Mouse (Mus musculus) limb, embryonic 14.5 days (tissue): Measurements from ENCODE around the gene Prop1. TPM values are rescaled to one million over a fixed set of nuclear protein-coding genes. Genes with fewer than 3 reads are reported as not detected.

Experiments used
- ATAC-seq: fragments of 200-750 bp; cut with Nextera tagmentation; 2 replicates; pipeline ENCODE4 v1.8.0; 2017; ENCODE audit warnings: low read depth, moderate number of reproducible peaks, moderate TSS enrichment; ENCODE audit not compliant: low FRiP score
- DNase-seq: peaks from one replicate; pipeline ENCODE4 v3.0.0-alpha.2; 2015; ENCODE audit warnings: low spot score
- H3K27ac ChIP-seq: fragments of 300-500 bp; sonication (generic); replicated peaks from 2 replicates; pipeline ENCODE4 v1.5.1; 2014; ENCODE audit warnings: low read depth, mild to moderate bottlenecking, low read length, moderate library complexity, mixed read lengths
- H3K27me3 ChIP-seq: fragments of 300-500 bp; sonication (generic); 2 replicates; pipeline ENCODE4 v1.6.1; 2014; ENCODE audit warnings: low read length, mixed read lengths; ENCODE audit not compliant: control insufficient read depth, insufficient read depth
- H3K36me3 ChIP-seq: fragments of 300-500 bp; sonication (generic); 2 replicates; pipeline ENCODE4 v1.6.1; 2014; ENCODE audit warnings: mild to moderate bottlenecking, low read length, moderate library complexity, mixed read lengths; ENCODE audit not compliant: control insufficient read depth, insufficient read depth
- H3K4me1 ChIP-seq: fragments of 300-500 bp; sonication (generic); 2 replicates; pipeline ENCODE4 v1.6.1; 2014; ENCODE audit warnings: antibody characterized with exemption, low read length, mixed read lengths; ENCODE audit not compliant: control insufficient read depth, insufficient read depth
- H3K4me2 ChIP-seq: fragments of 300-500 bp; sonication (generic); replicated peaks from 2 replicates; pipeline ENCODE4 v1.6.1; 2014; ENCODE audit warnings: low read depth, mild to moderate bottlenecking, low read length, moderate library complexity; ENCODE audit not compliant: severe bottlenecking
- H3K4me3 ChIP-seq: fragments of 300-500 bp; sonication (generic); replicated peaks from 2 replicates; pipeline ENCODE4 v1.5.1; 2014; ENCODE audit warnings: low read length
- H3K9ac ChIP-seq: fragments of 300-500 bp; sonication (generic); 2 replicates; pipeline ENCODE4 v1.6.1; 2014; ENCODE audit warnings: mild to moderate bottlenecking, low read depth, low read length, moderate library complexity; ENCODE audit not compliant: severe bottlenecking
- H3K9me3 ChIP-seq: fragments of 300-500 bp; sonication (generic); 2 replicates; pipeline ENCODE4 v1.6.1; 2016; ENCODE audit warnings: low read length; ENCODE audit not compliant: control insufficient read depth
- POLR2A ChIP-seq: fragments of 200-500 bp; IDR thresholded peaks from 2 replicates; pipeline ENCODE4 v1.8.0; 2012; ENCODE audit warnings: inconsistent platforms, mild to moderate bottlenecking, moderate library complexity, borderline replicate concordance; ENCODE audit not compliant: insufficient read depth, insufficient read length; ENCODE audit errors: extremely low read depth
- WGBS: fragments of 180-500 bp; shearing (Covaris S2); extraction: QIAGEN DNeasy Blood & Tissue Kit; methylation state at CpG from one replicate; pipeline ENCODE4 v1.1.7; 2014; 5-methylcytosine and 5-hydroxymethylcytosine counted together
- polyA plus RNA-seq, 2 experiments: library from polyadenylated mRNA; depleted of rRNA in 1 of 2; stranded (reverse) in 1 of 2; unstranded in 1 of 2; fragments of >200 nt; fragmentation: Nextera tagmentation in 1 of 2; extraction: Ambion mirVana in 1 of 2; gene quantifications; 2 replicates each; pipeline versions ENCODE4 v1.2.1 to v1.2.3; 2012 to 2014

The Prop1 gene
- polyA plus RNA-seq (2012; rRNA removed) = 0.15 TPM in 1 of 2 replicates, not detected in the other
- not detected in 2 replicates for polyA plus RNA-seq (2014; fragmentation: Nextera tagmentation; extraction: Ambion mirVana)

DNA sequence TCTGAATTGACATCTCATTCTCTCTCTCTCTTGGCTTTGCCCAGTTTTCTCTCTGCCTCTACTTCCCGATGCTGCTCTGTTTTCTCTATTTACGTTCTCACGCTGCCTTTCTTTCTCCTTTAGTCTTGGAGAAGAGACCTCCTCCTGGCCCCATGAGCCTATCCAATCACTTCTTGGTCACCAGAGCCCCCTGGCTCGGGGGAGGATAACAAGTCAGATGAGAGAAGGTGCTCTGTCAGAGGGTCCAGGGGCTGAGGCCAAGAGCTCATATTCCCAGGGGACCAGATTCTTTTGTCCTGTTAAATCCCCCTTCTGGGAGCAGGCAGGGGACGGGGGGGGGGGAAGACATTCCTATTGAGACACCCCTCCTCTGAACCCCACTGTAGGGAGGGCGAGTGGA lies at the start of gene Prop1:
Prop1 (minus strand) TSS at position 101 of the 400 bp plus-strand sequence.
- no peaks in the 10 kb centered on the region for H3K4me1 ChIP-seq
- H3K9me3 ChIP-seq = no peaks in the 10 kb centered on the region
- no peak within 1 kb of the TSS for H3K4me2 ChIP-seq
- no peaks in the 10 kb centered on the region for H3K27me3 ChIP-seq
- 59% methylated on average over 5 of the region's 6 CpGs for WGBS
- no peak within 1 kb of the TSS for H3K9ac ChIP-seq
- no peak within 1 kb of the TSS for H3K4me3 ChIP-seq
- H3K27ac ChIP-seq = no peak within 1 kb of the TSS
- no peaks in the 10 kb centered on the region for H3K36me3 ChIP-seq
- no peak for ATAC-seq
- no peak for DNase-seq
- no peak for TF ChIP-seq POLR2A

GRCm38 (mm10) chr11:51003296-51003695 lies 49.7 kb upstream of the Prop1 start, which contains the start of gene Olfr51:
Gene Olfr51, plus strand, starts transcription at chr11:51003596.
- Histone ChIP-seq H3K4me3 (no peak within 1 kb of the TSS), H3K9ac (no peak within 1 kb of the TSS), H3K36me3 (no peaks in the 10 kb centered on the region), H3K27ac (no peak within 1 kb of the TSS), H3K27me3 (no peaks in the 10 kb centered on the region), H3K4me1 (no peaks in the 10 kb centered on the region), H3K9me3 (no peaks in the 10 kb centered on the region), H3K4me2 (no peak within 1 kb of the TSS)
- DNase-seq = no peak
- no peak for ATAC-seq
- 82% methylated on average over 5 of the region's 5 CpGs for WGBS
- no peak for TF ChIP-seq POLR2A

- Histone ChIP-seq H3K9me3 (no peaks in the 10 kb centered on the region), H3K9ac (no peak within 1 kb of the TSS), H3K27ac (no peak within 1 kb of the TSS), H3K4me2 (no peak within 1 kb of the TSS), H3K4me3 (no peak within 1 kb of the TSS), H3K36me3 (no peaks in the 10 kb centered on the region), H3K27me3 (no peaks in the 10 kb centered on the region), H3K4me1 (no peaks in the 10 kb centered on the region)
- no peak for DNase-seq
- ATAC-seq = no peak
- TF ChIP-seq POLR2A = no peak
- WGBS = 78% methylated on average over 5 of the region's 5 CpGs
Observed at GRCm38 (mm10) chr11:50981667-50982066, 28.1 kb upstream of the Prop1 start, which contains the start of gene Olfr1377. Gene Olfr1377, plus strand, starts transcription at chr11:50981967.

- ATAC-seq (no peak), DNase-seq (no peak)
- Histone ChIP-seq H3K9ac (no peak overlapping the region), H3K4me2 (no peak overlapping the region), H3K9me3 (no peaks in the 10 kb centered on the region), H3K27ac (no peak overlapping the region), H3K4me3 (no peak overlapping the region), H3K4me1 (no peaks in the 10 kb centered on the region), H3K36me3 (no peaks in the 10 kb centered on the region), H3K27me3 (no peaks in the 10 kb centered on the region)
- 70% methylated on average over 4 of the region's 4 CpGs for WGBS
- no peak for TF ChIP-seq POLR2A
Observed at GRCm38 (mm10) chr11:50977216-50977615, 23.7 kb upstream of the Prop1 start.

DNA sequence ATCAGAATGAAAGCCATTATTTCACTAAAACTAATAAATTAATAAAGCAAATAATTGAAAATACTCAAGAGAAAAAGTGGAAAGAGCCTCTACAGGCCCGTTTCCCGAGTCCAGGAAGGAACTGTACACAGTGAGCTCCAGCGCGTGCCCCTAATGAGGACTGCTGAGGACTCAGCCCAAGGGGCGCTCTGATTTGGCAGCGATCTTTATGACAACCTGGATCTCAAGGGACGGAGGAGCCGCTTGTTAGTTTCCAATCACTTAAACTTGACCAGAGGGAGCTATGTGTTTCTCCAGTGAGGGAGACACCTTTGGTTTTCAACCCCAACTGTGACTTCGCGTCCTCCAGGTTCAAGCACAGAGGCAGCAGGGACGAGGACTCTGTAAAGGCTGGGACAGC lies 12.7 kb upstream of the Prop1 start, which contains the start of gene Olfr1378:
Olfr1378 (plus strand) TSS at position 301 of the 400 bp plus-strand sequence.
- no peak for ATAC-seq
- Histone ChIP-seq H3K27ac (no peak within 1 kb of the TSS), H3K9me3 (no peaks in the 10 kb centered on the region), H3K27me3 (no peaks in the 10 kb centered on the region), H3K9ac (no peak within 1 kb of the TSS), H3K4me1 (no peaks in the 10 kb centered on the region), H3K36me3 (no peaks in the 10 kb centered on the region), H3K4me3 (no peak within 1 kb of the TSS), H3K4me2 (no peak within 1 kb of the TSS)
- 75% methylated on average over 11 of the region's 11 CpGs for WGBS
- no peak for DNase-seq
- TF ChIP-seq POLR2A = no peak
